Mouse (Mus musculus) embryo, embryonic 9.5 days (tissue): ENCODE measurements around the gene Pum1.

Experiments used
- DNase-seq: peaks from one replicate; pipeline ENCODE4 v3.0.0-alpha.2; 2017; ENCODE audit errors: extremely low spot score

Gene Pum1

DNA sequence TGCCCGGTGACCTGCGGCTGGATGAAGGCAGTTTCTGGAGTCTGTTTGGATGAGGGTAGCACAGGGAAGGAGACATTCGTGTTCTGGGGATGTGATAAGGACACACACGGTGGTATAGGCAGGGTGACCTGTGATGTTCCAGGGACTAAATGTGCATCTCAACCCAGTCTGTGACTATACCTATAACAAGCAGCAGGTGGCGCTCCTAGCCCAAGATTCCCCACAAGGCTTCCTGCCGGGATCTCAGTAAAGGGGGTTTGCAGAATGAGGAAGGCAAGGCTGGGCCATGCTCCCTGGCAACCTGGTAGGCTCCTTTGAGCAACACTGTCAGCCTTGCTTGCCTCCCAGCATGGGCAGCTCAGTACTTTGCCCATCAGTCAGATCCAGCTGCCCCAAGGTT lies 127.1 kb downstream of the Pum1 start:
- DNase-seq: peak; percentile 87

DNA sequence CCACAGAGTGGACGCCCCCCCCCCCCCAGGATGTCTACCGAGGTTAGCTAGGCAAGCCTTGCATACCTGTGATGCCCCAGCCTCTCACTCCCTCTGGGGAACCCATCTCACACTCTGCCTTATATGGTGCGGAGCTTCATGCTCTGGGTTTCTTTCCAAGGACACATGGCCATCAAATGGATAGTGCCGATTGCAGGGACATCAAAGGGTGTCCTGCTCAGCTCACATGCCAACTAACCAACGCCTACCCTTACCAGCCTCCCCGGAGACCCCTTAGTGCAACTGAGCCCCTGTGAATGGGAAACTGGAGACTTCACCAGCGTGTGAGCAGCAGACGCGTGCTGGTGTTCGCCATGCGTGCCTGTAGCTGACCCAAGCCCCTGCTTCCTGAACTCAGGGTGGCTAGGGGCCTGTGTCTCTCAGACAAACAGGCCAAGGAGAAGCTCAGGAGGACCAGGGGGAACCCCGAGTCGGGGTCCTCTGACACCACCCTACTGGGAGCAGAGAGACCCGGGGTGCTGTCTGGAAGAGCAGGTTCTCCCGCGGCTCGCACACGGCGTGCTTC lies 128.8 kb downstream of the Pum1 start:
- DNase-seq: peak; percentile 65

DNA sequence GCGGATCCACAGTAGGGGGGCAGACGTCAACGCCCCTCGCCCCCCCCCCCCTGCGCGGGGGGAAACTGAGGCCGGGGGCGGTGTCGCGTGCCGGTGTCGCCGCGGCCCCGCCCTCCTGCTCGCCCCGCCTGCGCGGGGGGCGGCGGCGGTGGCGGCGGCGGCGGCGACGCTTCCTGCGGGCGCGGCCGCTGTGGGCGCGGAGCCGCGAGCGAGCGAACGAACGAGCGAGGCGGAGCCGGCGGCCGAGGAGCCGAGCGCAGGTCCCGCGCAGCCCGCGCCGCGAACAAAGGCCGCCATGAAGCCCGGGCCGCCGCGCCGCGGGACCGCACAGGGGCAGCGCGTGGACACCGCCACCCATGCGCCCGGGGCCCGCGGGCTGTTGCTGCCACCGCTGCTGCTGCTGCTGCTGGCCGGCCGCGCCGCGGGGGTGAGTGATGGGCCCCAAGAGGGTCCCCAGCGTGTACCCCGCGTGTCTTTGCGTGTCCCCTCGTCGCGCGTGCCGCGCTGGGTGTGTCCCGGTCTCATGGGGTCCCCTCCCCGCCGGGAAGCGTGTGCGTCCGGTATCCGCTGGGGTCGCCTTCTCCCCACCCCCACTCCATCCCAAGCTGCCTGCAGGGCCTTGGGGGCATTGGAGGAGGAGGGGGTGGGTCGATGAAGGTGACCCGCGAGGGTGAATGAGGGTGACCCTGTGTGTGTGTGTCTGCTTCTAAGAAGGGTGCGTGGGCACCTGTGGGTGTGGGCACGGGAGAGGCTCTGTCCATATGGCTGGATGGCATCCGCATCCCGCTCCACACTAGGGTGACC lies 129.5 kb downstream of the Pum1 start, which contains the start of gene Sdc3:
Sdc3 (plus strand) TSS at position 162 of the 804 bp plus-strand sequence.
- DNase-seq: peak; percentile 39

DNA sequence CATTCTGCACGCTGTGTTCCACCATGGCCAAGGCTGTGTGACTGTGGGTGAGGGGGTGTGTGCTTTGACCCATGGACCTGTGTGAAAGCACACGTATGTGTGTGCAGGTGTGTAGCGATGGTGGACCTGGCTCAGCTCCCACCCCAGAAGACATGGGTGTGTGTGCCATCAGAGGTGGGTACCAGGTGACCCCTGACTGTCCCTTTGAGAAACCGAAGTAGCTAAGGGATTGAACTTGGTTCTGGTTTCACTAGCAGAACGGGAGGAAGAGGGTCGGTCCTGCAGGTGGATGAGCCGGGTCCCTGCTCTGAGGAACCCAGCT lies 130.0 kb downstream of the Pum1 start:
- no peak for DNase-seq

DNA sequence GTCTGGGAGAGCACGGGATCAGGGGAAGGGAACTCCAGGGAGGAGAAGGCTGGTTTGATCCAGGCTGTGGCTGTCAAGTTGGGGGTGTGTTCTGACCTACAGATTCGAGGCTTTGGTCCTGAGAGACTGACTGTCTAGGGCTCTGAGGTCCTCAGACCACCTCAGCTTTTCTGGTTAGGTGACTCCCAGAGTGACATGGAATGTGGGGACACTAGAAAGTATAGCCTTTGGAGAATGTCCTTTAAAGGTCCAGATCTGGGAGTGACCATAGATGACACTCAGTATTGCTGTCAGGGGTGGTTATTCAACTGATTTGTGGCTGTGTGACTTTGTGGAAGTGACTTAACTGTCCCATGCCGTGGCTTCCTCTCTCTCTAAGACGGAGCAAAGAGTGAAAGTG lies 131.7 kb downstream of the Pum1 start:
- no peak for DNase-seq

DNA sequence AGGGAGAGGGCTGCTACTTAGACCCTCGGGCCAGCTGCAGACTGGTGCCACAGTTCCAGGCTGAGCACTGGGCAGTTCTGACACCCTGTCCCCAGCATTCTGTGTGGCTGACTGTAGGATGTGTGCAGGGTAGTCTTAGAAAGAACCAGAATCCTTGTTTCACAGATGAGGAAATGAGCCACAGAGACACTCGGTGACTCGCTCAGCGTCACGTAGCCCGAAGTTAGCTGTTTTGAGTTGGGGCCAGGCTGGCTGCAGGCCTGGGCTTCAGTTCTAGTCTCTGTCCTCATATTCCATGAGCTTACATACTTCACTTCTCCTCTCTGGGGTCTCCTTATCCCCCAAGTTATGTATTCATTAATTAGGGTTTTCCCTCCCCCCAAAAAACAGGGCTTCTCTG lies 132.8 kb downstream of the Pum1 start:
- DNase-seq: no peak

DNA sequence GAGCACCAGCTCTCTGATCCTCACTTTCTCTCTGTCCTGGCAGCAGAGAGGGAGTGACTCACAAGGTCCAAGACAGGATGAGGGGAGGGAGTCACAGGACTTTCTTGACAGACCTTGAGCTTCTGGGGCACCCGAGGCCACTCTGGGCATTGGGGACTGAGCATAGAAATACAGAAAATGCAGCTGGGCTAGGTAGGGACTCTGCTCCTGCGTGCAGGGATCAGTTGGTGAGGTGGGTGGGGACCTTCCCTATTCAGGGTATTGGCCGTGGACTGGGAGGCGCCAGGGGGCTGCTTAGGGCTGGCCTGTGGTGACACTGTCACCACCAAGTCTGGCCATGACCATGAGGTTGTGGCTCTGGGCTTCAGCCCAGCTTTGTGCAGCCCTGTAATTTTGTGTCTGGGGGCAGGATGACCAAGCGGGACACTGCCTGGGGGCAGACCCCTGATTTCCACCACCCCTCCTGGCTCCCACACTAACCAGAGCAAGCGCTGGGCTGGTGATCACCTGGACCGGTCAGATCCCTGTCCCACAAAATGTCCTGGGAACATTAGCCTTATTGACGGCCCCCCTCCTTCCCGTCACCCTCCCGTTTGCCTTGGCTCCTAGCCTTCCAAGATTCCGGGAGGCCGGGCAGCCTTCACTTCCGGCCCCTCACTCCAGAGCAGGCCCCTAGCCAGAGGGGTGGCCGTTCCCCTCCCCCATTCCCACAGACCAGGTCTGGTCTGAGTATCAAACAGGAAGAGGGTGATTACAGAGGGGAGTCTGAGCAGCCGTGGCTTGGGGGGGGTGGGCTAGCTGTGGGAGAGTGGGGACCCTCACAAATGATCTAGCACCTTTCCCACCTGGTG lies 134.3 kb downstream of the Pum1 start:
- no peak for DNase-seq

DNA sequence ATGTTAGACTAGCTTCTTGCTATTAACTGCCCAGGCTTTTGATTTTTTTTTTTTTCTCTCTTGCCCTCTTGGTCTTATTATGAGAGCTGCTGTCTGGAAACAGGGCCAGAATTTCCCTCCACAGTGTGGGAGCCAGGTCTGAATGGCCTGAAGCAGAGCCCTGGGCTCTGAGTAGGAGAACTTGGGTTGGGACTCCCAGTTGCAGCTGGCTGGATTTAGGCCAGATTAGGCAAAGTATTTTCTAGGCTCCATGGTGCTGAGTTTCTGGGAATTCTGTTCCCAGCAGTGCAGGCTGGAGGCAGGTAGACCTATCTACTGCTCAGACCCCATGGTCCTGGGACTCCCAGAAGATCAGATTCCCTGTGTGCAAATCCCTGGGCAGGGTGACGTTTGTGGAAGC lies 135.3 kb downstream of the Pum1 start:
- DNase-seq: no peak

DNA sequence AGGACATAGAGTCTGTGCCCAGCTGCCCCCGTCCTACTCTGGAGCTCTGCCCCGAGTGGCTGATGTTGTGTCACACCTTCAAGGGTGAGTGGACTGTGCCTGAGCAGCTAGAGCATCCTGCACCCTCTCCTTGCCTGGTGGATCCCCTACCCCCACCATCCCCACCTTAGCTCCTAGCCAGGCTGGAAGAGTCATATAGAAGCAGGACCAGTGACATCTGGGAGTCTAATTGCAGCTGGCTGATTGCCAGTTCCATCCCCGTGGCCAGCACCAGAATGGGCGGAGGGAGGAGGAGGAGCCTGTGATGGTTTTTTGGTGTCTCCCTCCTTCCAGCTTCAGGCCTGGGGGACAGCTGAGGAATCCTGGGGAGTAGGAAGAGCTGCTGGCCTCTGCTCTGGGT lies 136.0 kb downstream of the Pum1 start:
- DNase-seq: no peak

DNA sequence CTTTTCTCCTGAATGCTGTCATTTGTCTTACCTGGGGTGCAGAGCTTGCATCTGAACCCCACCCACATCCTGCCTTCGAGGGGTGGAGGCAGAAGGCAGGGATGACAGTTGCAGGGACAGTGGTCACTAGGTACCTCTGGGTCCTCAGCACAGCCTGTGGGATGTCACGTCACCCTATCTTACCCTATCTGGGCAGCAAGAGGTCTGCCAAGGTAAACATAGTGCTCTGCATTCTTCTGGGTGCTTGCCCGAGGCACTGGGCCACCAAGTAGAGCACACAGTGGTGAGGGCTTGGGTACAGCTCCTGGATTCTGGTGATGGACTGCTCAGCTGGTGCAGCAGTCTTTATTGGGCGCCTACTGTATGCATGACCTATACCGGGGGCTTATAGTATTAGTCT lies 136.5 kb downstream of the Pum1 start:
- DNase-seq: no peak

DNA sequence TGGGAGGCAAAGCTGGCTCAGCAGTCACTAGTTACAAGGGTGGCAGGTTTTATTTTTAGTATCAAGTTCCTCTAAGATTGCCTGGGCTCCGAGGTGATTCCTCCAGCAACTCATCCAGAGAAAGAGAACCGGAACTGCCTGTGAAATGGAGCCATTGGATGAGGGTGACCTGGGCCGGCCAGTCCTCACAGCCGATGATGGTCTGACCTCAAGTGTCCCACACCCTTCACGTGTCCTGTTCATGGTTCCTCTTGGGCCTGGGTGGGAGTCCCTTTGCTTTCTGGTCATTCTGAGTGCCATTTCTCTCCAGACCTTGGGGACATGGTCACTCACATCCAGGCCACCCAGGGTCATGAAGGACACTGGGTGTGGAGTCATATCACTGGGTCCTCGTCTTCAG lies 137.0 kb downstream of the Pum1 start:
- no peak for DNase-seq

DNA sequence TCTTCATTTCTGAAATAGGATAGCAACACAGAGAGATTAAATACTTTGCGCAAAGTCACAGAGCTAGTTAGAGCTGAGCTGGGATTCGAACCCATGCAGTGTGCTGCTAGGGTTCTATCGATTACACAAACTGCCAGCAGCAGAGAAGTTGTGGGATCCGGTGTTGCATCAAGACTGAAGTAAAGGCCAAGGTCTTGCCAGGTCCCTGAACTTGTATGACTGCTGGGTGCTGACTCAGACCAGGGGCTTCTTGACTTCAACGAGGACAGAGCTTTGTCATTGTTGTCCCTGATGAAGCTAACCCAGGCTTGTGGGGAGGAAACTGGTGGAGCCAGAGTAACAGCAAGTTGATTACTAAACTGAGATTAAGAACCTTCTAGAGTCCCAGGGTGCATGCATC lies 138.1 kb downstream of the Pum1 start:
- DNase-seq: no peak

DNA sequence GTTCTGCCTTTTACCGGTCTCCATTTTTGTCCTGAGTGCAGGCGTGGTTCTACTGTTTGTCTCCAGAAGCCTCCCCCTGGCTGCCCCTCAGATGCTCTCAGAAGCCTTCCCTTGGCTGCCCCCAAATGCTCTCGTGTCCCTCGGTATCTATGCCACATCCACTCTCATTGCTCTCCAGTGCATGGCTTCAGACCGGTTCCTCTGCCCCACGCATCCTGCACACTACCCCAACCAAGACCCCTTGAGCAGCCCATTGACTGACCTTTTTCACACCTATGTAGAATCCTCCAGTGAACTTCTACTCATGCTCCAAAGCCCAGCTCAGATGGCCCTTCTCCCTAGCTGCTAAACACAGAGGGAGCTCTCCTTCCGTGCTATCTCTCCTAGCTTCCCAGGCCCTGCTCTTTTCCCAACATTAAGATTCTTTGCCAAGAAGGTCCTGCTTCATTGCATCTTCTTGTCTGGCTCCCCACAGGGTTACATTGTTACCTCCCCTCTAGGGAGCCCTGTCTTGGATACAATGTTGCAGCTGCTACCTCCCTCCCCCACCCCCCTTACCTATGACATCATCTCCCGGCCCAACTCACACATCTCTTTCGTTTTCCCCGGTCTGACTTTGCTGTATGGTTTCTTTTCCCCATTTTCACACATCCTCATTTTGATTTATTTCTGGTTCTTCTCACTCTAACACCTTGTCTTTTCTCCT lies 138.7 kb downstream of the Pum1 start:
- no peak for DNase-seq

DNA sequence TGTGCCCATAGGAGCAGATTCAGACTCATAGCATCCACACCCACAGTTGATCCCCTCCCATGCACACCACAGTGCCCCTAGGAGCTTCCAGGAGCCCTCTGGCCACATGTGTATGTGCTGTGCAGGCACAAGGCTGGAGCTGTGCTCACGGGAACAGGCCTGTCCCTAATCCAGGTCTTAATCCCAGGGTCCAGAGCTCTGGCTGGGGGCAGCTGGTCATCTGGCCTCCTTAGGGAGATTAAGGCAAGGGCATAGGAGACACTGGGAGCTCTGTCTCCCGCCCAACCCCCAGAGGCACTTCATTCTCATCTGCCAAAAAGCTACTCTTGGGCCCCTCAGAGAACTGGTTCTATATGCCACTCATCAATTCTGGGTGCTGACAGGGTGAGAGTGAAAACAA lies 140.5 kb downstream of the Pum1 start:
- DNase-seq: no peak

DNA sequence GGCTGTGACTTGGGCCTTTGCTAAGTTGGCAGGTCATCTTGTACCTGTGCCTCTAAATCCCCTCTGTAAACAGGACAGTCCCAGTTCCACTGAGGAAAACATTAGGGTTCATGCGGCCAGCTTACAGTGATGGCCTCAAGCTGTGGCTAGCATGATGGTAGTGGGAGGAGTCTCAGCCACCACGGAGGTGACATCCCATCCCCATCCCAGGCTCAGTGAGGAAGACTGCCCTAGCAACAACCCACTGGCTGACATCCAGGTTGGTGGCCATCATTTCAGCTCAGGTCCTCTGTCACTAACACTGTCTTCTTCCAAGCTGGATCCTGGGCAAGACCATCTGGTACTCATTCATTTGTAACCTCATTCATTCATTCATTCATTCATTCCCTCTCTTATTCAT lies 141.2 kb downstream of the Pum1 start:
- DNase-seq: no peak

DNA sequence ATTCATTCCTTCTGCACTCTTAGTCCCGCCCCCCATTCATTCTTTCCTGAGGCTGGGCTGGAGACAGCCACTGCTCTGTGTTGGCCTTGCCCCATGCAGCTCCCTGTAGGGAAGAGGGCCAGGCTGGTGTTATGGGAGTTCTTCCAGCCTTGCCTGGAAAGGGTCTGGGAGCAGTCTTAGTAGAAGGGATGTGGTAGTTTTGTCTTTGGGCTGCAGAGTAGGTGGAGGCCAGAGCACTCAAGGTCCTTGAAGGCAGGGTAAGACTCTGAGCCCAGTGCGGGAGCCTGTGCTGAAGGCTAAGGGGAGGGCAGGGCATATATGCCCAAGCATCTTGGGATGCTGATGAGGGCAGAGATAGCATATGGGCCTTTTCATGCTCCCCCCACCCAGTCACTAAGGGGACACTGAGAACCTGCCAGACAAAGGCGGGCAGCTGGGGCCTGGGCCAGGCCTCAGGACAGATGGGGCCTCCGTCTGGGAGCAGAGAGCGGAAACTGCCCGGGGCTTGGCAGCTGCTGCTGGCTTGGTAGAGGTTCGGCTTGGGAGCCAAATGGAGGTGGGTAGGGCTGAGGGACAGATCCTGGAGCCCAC lies 141.7 kb downstream of the Pum1 start:
- DNase-seq: no peak

DNA sequence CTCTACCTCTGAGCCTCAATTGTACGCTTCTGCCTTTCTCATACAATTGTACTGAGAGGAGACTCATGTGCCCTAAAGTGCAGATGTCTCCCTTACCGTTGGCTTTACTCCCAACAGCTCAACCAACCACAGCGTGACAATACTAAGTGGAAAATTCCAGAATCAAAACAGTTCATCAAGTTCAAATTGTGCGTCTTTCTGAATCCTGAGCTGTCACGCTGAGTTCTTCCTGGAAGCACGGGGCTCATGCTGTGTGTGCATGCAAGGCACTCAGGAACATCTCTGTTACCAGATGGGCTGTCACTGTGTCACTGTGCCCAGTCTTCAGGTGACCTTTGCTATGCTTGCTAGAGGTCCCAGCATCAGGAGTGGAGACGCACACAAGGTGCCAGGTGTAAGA lies 142.6 kb downstream of the Pum1 start:
- DNase-seq: no peak

DNA sequence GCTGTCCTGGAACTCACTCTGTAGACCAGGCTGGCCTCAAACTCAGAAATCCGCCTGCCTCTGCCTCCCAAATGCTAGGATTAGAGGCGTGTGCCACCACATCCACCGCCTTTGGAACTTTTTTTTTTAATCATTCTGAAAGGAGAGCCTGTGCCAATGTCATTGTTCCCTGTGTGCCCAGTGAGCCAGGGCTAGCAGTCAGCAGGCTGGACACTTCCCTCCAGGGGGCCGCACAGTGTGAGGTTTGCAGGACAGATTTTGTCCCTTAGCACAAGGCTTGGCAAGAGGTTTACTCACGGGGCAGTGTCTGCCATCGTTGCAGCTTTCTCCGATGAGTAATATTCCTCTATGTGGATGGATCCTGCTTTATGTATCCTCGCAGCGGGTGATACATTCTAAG lies 143.6 kb downstream of the Pum1 start:
- DNase-seq: no peak

DNA sequence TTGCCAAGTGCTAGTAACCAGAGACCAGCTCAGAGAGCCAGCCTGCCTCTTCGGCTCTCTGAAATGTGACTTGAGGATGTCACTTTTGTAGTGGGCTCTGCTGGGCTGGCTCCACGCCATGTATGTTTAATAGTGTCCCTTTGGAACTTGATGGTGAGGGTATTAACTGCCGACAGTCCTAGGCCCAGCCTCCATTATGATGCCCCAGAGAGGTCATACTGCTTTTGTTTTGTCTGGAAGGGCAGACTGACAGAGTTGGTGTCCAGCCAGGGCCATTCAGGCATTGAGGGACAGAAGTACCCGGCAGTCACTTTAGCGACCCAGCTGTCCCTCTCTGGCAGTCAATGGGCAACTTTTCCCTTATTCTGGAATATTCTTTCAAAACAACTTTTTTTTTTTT lies 146.7 kb downstream of the Pum1 start:
- DNase-seq: no peak

DNA sequence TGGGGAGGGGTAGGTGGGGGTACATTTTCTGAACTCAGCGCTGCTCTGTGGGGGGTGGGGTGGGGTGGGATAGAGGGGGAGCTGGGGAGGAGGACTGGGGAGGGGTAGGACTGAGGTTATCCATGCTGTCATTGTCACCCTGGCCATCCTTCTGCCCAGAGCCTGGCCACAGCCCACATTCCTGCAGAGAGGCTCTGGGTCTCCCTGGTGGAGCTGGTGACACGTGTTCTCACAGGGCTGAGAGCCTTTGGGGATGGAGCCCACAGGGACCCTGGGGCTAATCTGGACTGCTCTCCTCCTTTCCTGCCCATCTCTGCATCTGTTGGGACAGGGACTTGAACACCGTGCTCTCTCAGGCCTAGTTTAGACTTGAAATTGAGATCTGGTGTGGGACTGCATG lies 147.7 kb downstream of the Pum1 start:
- no peak for DNase-seq

DNA sequence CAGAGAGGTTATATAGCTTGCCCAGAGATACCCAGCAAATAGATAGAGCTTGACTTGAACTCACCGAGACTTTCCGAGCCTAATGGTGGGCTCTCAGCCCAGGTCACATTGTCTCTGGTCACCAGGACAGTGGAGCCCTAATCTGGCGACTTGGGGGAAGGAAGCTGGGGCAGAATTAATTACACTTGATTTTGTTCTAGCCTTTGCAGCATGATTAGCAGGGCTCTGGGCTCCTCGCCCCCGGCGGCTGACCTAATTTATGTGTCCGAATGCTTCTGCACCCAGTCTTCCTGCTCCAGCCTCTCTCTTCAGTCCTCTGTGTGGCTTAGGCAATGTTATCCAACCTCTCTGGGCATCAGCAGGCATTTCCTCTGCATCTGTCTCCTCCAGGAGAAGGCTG lies 148.3 kb downstream of the Pum1 start:
- DNase-seq: no peak

DNA sequence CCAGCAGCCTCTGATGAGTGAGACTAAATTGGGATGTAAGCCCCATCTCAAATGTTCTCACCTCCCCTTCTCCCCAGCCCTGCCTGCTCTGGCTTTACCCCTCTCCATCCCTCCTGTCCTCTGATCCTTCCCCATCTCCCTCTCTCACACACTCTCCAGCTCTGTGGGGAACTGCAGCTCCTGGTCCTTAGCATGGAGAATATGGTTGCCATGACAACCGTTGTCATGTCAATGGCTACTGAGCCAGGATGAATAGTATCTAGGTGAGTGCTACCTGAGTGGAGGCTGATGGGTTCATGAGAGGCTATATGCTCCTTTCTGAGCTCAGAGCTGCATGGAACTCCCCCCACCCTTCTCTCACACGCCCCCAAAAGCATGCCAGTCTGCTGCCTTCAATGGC lies 150.8 kb downstream of the Pum1 start:
- no peak for DNase-seq
